Mouse (Mus musculus) megakaryocyte, adult 5-6 weeks (primary cell): Measurements from ENCODE around the gene Pik3r6. TPM values are rescaled to one million over a fixed set of nuclear protein-coding genes. Genes with fewer than 3 reads are reported as not detected.

Source experiments
- ATAC-seq: 2 replicates; pipeline ENCODE4 v1.8.0; 2016; ENCODE audit warnings: mild to moderate bottlenecking, inconsistent platforms; ENCODE audit not compliant: poor library complexity, severe bottlenecking
- total RNA-seq, 2 experiments: library from RNA; stranded (forward) in 1 of 2; stranded (reverse) in 1 of 2; fragments of 153-499, 151-499 nt in 1 of 2; fragments of 221-1000, 200-1000 nt in 1 of 2; gene quantifications; 2 replicates each; pipeline versions ENCODE4 v1.2.3 to v1.2.4; 2015 to 2017

Gene Pik3r6
- total RNA-seq, 2 experiments from 2014 or later: 35.9 to 63.6 TPM

GRCm38 (mm10) chr11:68570861-68571260 is 68.0 kb downstream of the Pik3r6 start:
- no peak for ATAC-seq

GRCm38 (mm10) chr11:68577076-68577475 is 74.3 kb downstream of the Pik3r6 start:
- no peak for ATAC-seq

GRCm38 (mm10) chr11:68579462-68579881 is 76.7 kb downstream of the Pik3r6 start:
- ATAC-seq: no peak

GRCm38 (mm10) chr11:68580566-68580965 is 77.7 kb downstream of the Pik3r6 start:
- no peak for ATAC-seq

GRCm38 (mm10) chr11:68583225-68583624 is 80.4 kb downstream of the Pik3r6 start:
- no peak for ATAC-seq

- ATAC-seq: no peak
Observed at GRCm38 (mm10) chr11:68583906-68584480, 81.2 kb downstream of the Pik3r6 start.

- ATAC-seq: no peak
Observed at GRCm38 (mm10) chr11:68585890-68586289, 83.1 kb downstream of the Pik3r6 start.

DNA sequence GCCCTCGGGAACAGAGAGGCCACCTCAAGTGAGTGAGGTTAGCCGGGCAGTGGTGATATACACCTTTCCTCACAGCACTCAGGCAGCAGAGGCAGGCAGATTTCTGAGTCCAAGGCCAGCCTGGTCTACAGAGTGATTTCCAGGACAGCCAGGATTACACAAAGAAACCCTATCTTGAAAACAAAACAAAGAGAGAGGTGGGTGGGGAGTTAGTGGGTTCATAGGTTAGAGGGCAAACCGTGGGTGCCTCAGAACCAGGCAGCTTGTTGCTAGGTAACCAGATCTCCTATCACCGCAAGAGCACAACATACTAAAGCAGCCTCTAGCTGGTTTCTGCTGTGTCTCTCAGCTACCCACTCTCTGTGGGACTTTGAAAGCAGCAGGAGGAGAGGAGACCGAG is 83.9 kb downstream of the Pik3r6 start, which contains the start of gene Ccdc42:
Gene Ccdc42, plus strand, starts transcription at position 301 of the 400 bp plus-strand sequence.
- no peak for ATAC-seq

DNA sequence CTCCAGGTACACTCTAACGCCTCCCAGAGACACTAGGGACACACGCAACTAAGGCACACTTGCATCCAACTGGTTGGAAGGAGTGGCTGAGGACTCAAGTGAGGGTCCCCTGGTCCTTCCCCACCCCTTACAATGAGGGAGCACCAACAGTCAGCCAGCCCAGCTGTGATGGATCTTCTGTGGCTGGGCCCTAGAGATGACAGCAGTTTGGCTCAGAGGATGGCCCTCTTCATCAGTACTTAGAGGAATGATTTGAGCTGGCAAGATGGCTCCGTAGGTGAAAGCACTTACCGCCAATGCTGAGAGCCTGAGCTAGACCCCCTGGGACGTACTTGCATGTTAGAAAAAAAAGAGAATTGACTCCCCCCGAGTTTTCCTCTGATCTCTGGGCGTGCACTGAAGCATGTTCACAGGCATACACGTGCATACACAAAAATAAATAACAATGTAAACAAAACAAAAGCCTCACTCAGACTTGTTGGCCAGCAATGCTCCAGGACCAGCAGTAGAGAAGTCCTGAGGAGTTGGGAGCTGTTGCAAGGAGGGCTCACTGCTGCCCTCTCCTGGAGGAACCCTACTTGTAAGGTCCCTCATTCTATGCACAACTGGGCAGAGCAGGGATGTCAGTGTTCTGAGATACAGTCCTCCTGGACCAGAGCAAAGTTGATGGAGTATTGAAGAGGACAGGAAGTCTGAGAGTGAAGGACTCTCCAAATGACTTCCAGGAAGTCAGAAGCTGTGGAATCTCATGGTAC is 86.4 kb downstream of the Pik3r6 start:
- ATAC-seq: 0 out of 2 replicates have a peak, but pooled peaks have one; percentile 52

- ATAC-seq: no peak
Observed at GRCm38 (mm10) chr11:68591708-68592107, 88.9 kb downstream of the Pik3r6 start.

DNA sequence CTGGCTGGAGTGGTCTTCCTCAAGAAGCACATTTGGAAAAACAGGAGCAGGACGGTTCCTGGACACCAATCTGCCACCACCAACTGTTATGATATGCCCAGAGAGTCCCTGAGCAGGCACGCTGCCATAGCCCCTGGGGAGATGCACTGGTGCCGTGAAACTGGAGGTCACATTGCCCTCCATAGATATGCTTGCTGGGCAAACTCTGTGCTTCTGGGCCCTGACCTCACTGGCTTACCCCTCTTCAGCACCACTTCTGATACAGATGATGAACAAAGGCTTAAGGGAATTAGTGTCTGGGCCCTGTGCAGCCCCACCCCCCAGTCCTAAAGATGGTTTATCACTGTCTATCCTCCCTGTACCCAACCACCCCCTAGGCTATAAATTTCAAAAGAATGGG is 90.4 kb downstream of the Pik3r6 start:
- no peak for ATAC-seq

GRCm38 (mm10) chr11:68597912-68598311 is 95.1 kb downstream of the Pik3r6 start:
- no peak for ATAC-seq

DNA sequence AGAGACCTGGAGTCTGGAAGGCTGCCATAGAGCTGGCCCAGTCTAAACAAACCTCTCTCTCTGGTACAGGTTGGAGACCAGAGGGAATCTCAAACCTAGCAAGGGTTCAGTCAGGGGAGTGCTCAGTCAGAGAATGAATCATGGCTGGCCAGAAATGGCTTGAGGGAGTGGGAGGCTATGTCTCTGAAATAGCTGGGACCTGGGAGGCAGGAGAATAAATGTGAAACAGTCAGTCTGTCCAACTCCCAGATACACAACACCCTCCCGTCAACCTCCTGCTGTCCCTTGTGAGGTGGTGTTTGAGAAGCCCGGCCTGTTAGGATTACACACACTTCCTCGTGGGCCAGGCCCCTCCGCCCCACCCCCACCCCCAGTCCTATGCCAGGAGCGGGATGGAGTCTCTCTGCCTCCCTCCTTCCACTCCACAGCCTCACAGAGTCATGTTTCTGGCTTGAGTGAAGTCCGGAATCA is 97.8 kb downstream of the Pik3r6 start:
- ATAC-seq: no peak

DNA sequence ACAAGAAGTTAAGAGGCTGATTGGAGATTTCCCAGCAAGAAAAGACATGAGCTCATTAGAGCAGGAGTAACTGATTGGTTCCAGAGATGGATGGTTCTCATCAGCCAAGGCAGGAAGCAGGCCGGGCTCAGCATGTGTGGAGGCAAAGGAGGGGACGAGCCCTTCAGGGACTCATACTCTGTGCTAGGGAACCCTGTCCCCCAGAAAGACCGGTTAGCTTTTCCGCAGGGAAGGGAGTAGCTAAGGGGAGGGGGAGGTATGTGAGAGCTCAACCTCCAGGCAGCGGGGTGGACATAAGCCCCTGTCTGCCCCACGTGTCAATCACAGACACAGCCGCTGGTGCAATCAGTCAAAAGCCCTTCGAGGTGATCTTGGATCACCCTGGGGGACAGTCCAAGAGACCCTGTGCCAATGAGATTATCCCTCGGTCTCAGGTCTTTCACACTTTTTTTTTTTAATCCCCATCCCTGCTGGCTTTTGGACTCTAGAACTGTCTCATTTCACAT is 98.7 kb downstream of the Pik3r6 start:
- ATAC-seq: no peak

Other genes with a start within 250 kb of the Pik3r6 start
- gene Ntn1, start 102.2 kb upstream of the Pik3r6 start, total RNA-seq (2015): not detected in 2 replicates
- 0.08 TPM in 1 of 2 replicates, not detected in the other for gene Ntn1, start 102.2 kb upstream of the Pik3r6 start, total RNA-seq (2017)
- 55.3 and 61.8 TPM in 2 replicates for gene Pik3r5, start 70.9 kb upstream of the Pik3r6 start, total RNA-seq (2015)
- gene Pik3r5, start 70.9 kb upstream of the Pik3r6 start, total RNA-seq (2017): 37.0 and 40.8 TPM in 2 replicates
- 0.59 and 1.9 TPM in 2 replicates for gene Mfsd6l, start 53.2 kb downstream of the Pik3r6 start, total RNA-seq (2015)
- 2.4 TPM in 2 replicates for gene Mfsd6l, start 53.2 kb downstream of the Pik3r6 start, total RNA-seq (2017)
- not detected in 2 replicates for gene Ccdc42, start 84.0 kb downstream of the Pik3r6 start, total RNA-seq (2015)
- not detected in 2 replicates for gene Ccdc42, start 84.0 kb downstream of the Pik3r6 start, total RNA-seq (2017)
- 1.6 and 1.9 TPM in 2 replicates for gene Myh10, start 188.5 kb downstream of the Pik3r6 start, total RNA-seq (2015)
- gene Myh10, start 188.5 kb downstream of the Pik3r6 start, total RNA-seq (2017): 0.59 and 1.5 TPM in 2 replicates